Mouse (Mus musculus): ENCODE data around the gene Cdca8.
"Not testable (repeated sequence)": the region's sequence is repeated elsewhere in the genome, so short reads cannot be mapped to it uniquely, and the experiment has no call there.

DNA sequence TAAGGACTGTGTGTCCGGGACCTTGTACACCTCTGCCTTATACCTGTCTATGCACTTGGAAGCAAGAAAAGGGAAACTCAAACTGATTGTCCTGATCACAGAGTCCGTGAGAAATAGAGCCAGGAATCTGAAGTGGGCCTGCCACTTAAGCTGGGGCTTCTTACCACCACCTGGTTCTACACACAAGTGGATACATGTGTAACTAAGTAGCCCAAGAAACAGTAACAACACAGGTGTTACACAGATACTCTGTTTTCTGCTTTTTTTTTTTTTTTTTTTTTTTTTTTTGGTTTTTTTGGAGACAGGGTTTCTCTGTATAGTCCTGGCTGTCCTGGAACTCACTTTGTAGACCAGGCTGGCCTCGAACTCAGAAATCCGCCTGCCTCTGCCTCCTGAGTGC lies at the start of gene Cdca8:
- TF ChIP-seq CTCF, EP300 (IDR thresholded peaks at IDR 0.05; ENCODE audit: low read depth): not testable (repeated sequence)

Measured in heart, postnatal 0 days (tissue).